ENCODE assay signal across 20 mouse cellular contexts in genomic region chr2:35287017-35287620, GRCm38 (mm10). TPM values are rescaled to one million over a fixed set of nuclear protein-coding genes. Genes with fewer than 3 reads are reported as not detected.
DNase-seq lines count a peak whose midpoint lies in the region; ATAC-seq and TF ChIP-seq lines count a peak whose summit lies in the region.
"Had no signal": no experiment of that assay in that cellular context is flagged by ENCODE, and none has a peak within 500 bp of the region (broad histone marks: within the 10 kb centered on the region; RNA-seq: fewer than 3 reads in every experiment).

No protein-coding gene starts in this region.

- H3K27me3 ChIP-seq in heart, embryonic 12.5 days (replicated peaks) = peaks cover 28% of the 10 kb centered on the region
- H3K27me3 ChIP-seq in lung, postnatal 0 days (replicated peaks; ENCODE audit: insufficient read depth, low read length) = no peaks in the 10 kb centered on the region
- peaks cover 19% of the 10 kb centered on the region for H3K27me3 ChIP-seq in neural tube, embryonic 15.5 days (replicated peaks)
- H3K27me3 ChIP-seq: stomach, embryonic 15.5 days had no signal

- no peak for TF ChIP-seq CTCF in lung, postnatal 0 days (IDR thresholded peaks at IDR 0.05)

- no peak overlapping the region for H3K4me2 ChIP-seq in heart, embryonic 12.5 days
- no peak overlapping the region for H3K4me2 ChIP-seq in lung, postnatal 0 days (replicated peaks; ENCODE audit: low read depth, low read length)
- H3K4me2 ChIP-seq in neural tube, embryonic 15.5 days = no peak overlapping the region
- H3K4me2 ChIP-seq: hindbrain, embryonic 12.5 days; limb, embryonic 13.5 days; midbrain, embryonic 11.5 days; stomach, embryonic 15.5 days had no signal

- TF ChIP-seq EP300 in lung, postnatal 0 days (IDR thresholded peaks at IDR 0.05) = peak; percentile 96

- WGBS in heart, embryonic 12.5 days = 81% methylated on average over 12 of the region's 12 CpGs
- 46% methylated on average over 12 of the region's 12 CpGs for WGBS in lung, postnatal 0 days
- WGBS in neural tube, embryonic 15.5 days = 92% methylated on average over 11 of the region's 12 CpGs

- peaks cover 23% of the 10 kb centered on the region for H3K4me1 ChIP-seq in heart, embryonic 12.5 days (replicated peaks)
- H3K4me1 ChIP-seq in lung, postnatal 0 days (ENCODE audit: insufficient read depth, low read depth, low read length) = peaks cover 19% of the 10 kb centered on the region
- H3K4me1 ChIP-seq in neural tube, embryonic 15.5 days = peaks cover 6% of the 10 kb centered on the region

- H3K9ac ChIP-seq in heart, embryonic 12.5 days = no peak overlapping the region
- peak overlapping the region; percentile 16; the same call in 1 of the 2 replicates for H3K9ac ChIP-seq in lung, postnatal 0 days (replicated peaks; ENCODE audit: low read depth)
- H3K9ac ChIP-seq in neural tube, embryonic 15.5 days (replicated peaks) = no peak overlapping the region
- H3K9ac ChIP-seq: hindbrain, embryonic 12.5 days; limb, embryonic 13.5 days; liver, embryonic 14.5 days; stomach, embryonic 15.5 days had no signal

- H3K36me3 ChIP-seq in heart, embryonic 12.5 days = peaks cover 38% of the 10 kb centered on the region
- no peaks in the 10 kb centered on the region for H3K36me3 ChIP-seq in lung, postnatal 0 days (ENCODE audit: insufficient read depth, low read length)
- H3K36me3 ChIP-seq in neural tube, embryonic 15.5 days = no peaks in the 10 kb centered on the region
- H3K36me3 ChIP-seq: hindbrain, embryonic 12.5 days had no signal

- H3K9me3 ChIP-seq in heart, embryonic 12.5 days (replicated peaks) = no peaks in the 10 kb centered on the region
- no peaks in the 10 kb centered on the region for H3K9me3 ChIP-seq in lung, postnatal 0 days (ENCODE audit: low read length)
- H3K9me3 ChIP-seq in neural tube, embryonic 15.5 days (replicated peaks) = no peaks in the 10 kb centered on the region
- H3K9me3 ChIP-seq: heart, embryonic 10.5 days; hindbrain, embryonic 12.5 days; limb, embryonic 13.5 days; stomach, embryonic 15.5 days had no signal

- peak; percentile 31 for DNase-seq in gastrocnemius, postnatal 10 days
- DNase-seq in gastrocnemius, adult 8-10 months (ENCODE audit: low spot score in 2 of 2) = no peak
- DNase-seq in heart, postnatal 4 days = peak; percentile 44
- DNase-seq in lung, postnatal 0 days (ENCODE audit: low spot score) = peak; percentile 96
- no peak for DNase-seq in ovary, postnatal 10 days (ENCODE audit: low spot score)
- DNase-seq: adrenal gland, postnatal 25 days; cerebellum, adult 8-10 months; gastrocnemius, postnatal 36 days; kidney, adult 11 months; kidney, postnatal 4 days; thymus, postnatal 25 days had no signal

- no peak for ATAC-seq in heart, embryonic 12.5 days (ENCODE audit: insufficient number of reproducible peaks, low FRiP score)
- ATAC-seq in lung, postnatal 0 days = peak; percentile 93
- ATAC-seq in neural tube, embryonic 15.5 days (ENCODE audit: low FRiP score) = no peak
- ATAC-seq: forebrain, embryonic 14.5 days had no signal

- no peak overlapping the region for H3K4me3 ChIP-seq in heart, embryonic 12.5 days
- no peak overlapping the region for H3K4me3 ChIP-seq in lung, postnatal 0 days (ENCODE audit: low read depth, low read length)
- no peak overlapping the region for H3K4me3 ChIP-seq in neural tube, embryonic 15.5 days (replicated peaks)
- H3K4me3 ChIP-seq: heart, embryonic 10.5 days; hindbrain, embryonic 12.5 days; limb, embryonic 13.5 days; stomach, embryonic 15.5 days had no signal

- H3K27ac ChIP-seq in heart, embryonic 12.5 days (ENCODE audit: poor library complexity, severe bottlenecking) = no peak overlapping the region
- H3K27ac ChIP-seq in lung, postnatal 0 days (ENCODE audit: low read length) = peak overlapping the region; percentile 92
- no peak overlapping the region for H3K27ac ChIP-seq in neural tube, embryonic 15.5 days (replicated peaks)
- H3K27ac ChIP-seq: heart, embryonic 10.5 days; hindbrain, embryonic 12.5 days; limb, embryonic 13.5 days; liver, embryonic 14.5 days; stomach, embryonic 15.5 days had no signal

RNA-seq across cellular contexts. Expression of gene Gsn, which starts 30.9 kb away (rescaled TPM):
- 100 to 1,000 TPM; 209 to 218 TPM for total RNA-seq in gastrocnemius, postnatal 10 days (2021)
- 100 to 1,000 TPM; 276 to 604 (median 428) TPM for total RNA-seq in gastrocnemius, adult 8-10 months (2022)
- 100 to 1,000 TPM; 164 to 171 TPM for total RNA-seq in heart, postnatal 4 days (2021)
- polyA plus RNA-seq in heart, embryonic 12.5 days (2016; fragmentation: Nextera tagmentation; extraction: Ambion mirVana) = 186 and 190 TPM in 2 replicates
- 956 and 1,007 TPM in 2 replicates for polyA plus RNA-seq in lung, postnatal 0 days (2015; fragmentation: Nextera tagmentation; extraction: Ambion mirVana)
- polyA plus RNA-seq in neural tube, embryonic 15.5 days (2015; fragmentation: Nextera tagmentation; extraction: Ambion mirVana) = 38.4 and 59.2 TPM in 2 replicates

RNA-seq across cellular contexts. Expression of gene Stom, which starts 49.7 kb away (rescaled TPM):
- total RNA-seq in gastrocnemius, postnatal 10 days (2021) = 10 to 100 TPM; 24.3 to 30.7 TPM
- 10 to 100 TPM; 25.3 to 27.8 (median 26.6) TPM for total RNA-seq in gastrocnemius, adult 8-10 months (2022)
- total RNA-seq in heart, postnatal 4 days (2021) = 10 to 100 TPM; 48.1 to 52.2 TPM
- 42.2 and 42.7 TPM in 2 replicates for polyA plus RNA-seq in heart, embryonic 12.5 days (2016; fragmentation: Nextera tagmentation; extraction: Ambion mirVana)
- polyA plus RNA-seq in lung, postnatal 0 days (2015; fragmentation: Nextera tagmentation; extraction: Ambion mirVana) = 76.9 and 86.2 TPM in 2 replicates
- polyA plus RNA-seq in neural tube, embryonic 15.5 days (2015; fragmentation: Nextera tagmentation; extraction: Ambion mirVana) = 17.6 and 27.4 TPM in 2 replicates

Comparison
In these comparisons a context has a peak if more than half of its experiments do, and no peak if none do; other contexts are left out.
1. DNase-seq: peak in gastrocnemius, postnatal 10 days (single experiment), heart, postnatal 4 days (single experiment) and lung, postnatal 0 days (single experiment); none in gastrocnemius, adult 8-10 months (0 of 2) and ovary, postnatal 10 days (single experiment).